Mouse (Mus musculus) cerebellum, adult 2 months (tissue): ENCODE results near the gene Cldn10.

Source experiments
- CTCF ChIP-seq: fragments of 200-500 bp; IDR thresholded peaks from 2 replicates; pipeline ENCODE4 v1.5.1; 2011; ENCODE audit warnings: low read depth, mild to moderate bottlenecking, control low read depth, low read length, moderate library complexity, borderline replicate concordance; ENCODE audit not compliant: insufficient read depth
- POLR2A ChIP-seq: fragments of 200-500 bp; IDR thresholded peaks from 2 replicates; pipeline ENCODE4 v1.6.1; 2011; ENCODE audit warnings: low read length, control low read depth, borderline replicate concordance; ENCODE audit not compliant: insufficient read depth

GRCm38 (mm10) chr14:118741780-118742179 lies 45.9 kb upstream of the Cldn10 start:
- TF ChIP-seq CTCF (no peak), POLR2A (no peak)
